Mouse (Mus musculus): ENCODE data around the gene Traf5.
A peak's percentile ranks its signal among the peaks of the same experiment; 100 is the strongest.

The Traf5 gene

GRCm38 (mm10) chr1:191963948-191964772 is 128.2 kb downstream of the Traf5 start:
- DNase-seq, result peak; percentile 79

- DNase-seq, result no peak
Observed at GRCm38 (mm10) chr1:191963413-191963812, 128.9 kb downstream of the Traf5 start.

- DNase-seq, result no peak
Observed at GRCm38 (mm10) chr1:191960946-191961345, 131.4 kb downstream of the Traf5 start.

- no peak for DNase-seq
Observed at GRCm38 (mm10) chr1:191957321-191957720, 135.0 kb downstream of the Traf5 start.

GRCm38 (mm10) chr1:191956871-191957270 is 135.5 kb downstream of the Traf5 start:
- DNase-seq, result no peak

- no peak for DNase-seq
Observed at GRCm38 (mm10) chr1:191956261-191956660, 136.1 kb downstream of the Traf5 start.

GRCm38 (mm10) chr1:191955101-191955500 is 137.3 kb downstream of the Traf5 start:
- DNase-seq, result no peak

- peak; percentile 79 for DNase-seq
Observed at GRCm38 (mm10) chr1:191952733-191953335, 139.5 kb downstream of the Traf5 start.

- peak; percentile 66 for DNase-seq
Observed at GRCm38 (mm10) chr1:191950611-191951010, 141.7 kb downstream of the Traf5 start.

GRCm38 (mm10) chr1:191948600-191948999 is 143.8 kb downstream of the Traf5 start:
- DNase-seq, result no peak

GRCm38 (mm10) chr1:191947796-191948195 is 144.6 kb downstream of the Traf5 start:
- DNase-seq, result no peak

All from right cerebral cortex, adult 18-20 months (tissue).